Mouse (Mus musculus) brain, embryonic 14.5 days (tissue): ENCODE data around the gene Sik2. TPM values are rescaled to one million over a fixed set of nuclear protein-coding genes. Genes with fewer than 3 reads are reported as not detected.

ENCODE experiments used
- DNase-seq: peaks from one replicate; pipeline ENCODE4 v3.0.0-alpha.2; 2011; ENCODE audit warnings: low read depth
- CTCF ChIP-seq: fragments of 200-500 bp; IDR thresholded peaks from 2 replicates; pipeline ENCODE4 v1.5.1; 2012; ENCODE audit warnings: inconsistent platforms, mild to moderate bottlenecking, moderate library complexity, borderline replicate concordance; ENCODE audit not compliant: insufficient read depth, insufficient read length; ENCODE audit errors: extremely low read depth
- POLR2A ChIP-seq: fragments of 200-500 bp; IDR thresholded peaks from 2 replicates; pipeline ENCODE4 v1.6.1; 2012; ENCODE audit warnings: mild to moderate bottlenecking, inconsistent platforms, borderline replicate concordance; ENCODE audit not compliant: poor library complexity, insufficient read depth, insufficient read length, severe bottlenecking; ENCODE audit errors: extremely low read depth
- polyA plus RNA-seq: library from polyadenylated mRNA; depleted of rRNA; stranded (reverse); fragments of >200 nt; gene quantifications from 2 replicates; pipeline ENCODE4 v1.2.3, GENCODE M21; 2012; rRNA removed

Sik2 gene
- 17.2 and 20.8 TPM in 2 replicates for polyA plus RNA-seq

DNA sequence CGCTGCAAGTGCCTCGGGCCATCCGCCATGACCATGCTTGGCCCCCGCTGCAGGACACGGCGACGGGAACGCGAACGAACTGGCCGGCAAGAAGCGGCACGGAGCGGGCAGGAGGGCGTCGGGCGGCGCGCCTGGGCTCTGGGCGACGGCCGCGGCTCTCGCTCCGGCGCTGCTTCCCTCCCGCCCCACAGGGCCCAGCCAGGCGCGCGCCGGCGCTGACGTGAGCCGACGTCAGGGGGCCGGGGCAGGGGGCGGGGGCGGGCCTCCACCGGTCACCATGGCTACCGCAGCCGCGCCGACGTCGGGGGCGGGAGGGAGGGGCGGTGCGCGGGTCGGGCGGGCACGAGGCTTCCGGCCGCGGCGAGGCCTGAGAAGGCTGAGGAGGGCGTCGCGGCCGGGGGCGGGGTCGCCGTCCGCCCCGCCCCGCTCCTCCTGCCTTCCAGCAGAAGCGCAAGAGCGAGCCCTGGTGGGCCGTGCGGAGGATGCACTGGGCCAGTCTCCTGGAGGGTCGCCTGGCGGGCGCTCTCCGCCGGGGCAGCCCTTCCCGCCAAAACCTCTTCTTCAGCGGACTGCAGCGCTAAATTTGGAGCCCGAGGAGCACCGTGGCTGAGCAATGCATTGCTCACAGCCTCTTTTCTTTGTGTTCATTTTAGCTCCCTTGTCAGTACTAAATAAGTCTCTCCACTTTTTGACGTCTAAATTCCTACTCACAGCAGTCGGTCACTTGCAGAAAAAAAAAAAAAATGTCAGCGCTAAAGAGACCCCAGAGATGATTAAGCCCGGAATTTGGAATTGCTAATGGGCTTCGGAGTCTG is at the start of gene Sik2:
Gene Sik2, minus strand, starts transcription at position 233 of the 815 bp plus-strand sequence.
- TF ChIP-seq POLR2A, result peak; percentile 98
- TF ChIP-seq CTCF, result peak; percentile 87
- peak; percentile 98 for DNase-seq

DNA sequence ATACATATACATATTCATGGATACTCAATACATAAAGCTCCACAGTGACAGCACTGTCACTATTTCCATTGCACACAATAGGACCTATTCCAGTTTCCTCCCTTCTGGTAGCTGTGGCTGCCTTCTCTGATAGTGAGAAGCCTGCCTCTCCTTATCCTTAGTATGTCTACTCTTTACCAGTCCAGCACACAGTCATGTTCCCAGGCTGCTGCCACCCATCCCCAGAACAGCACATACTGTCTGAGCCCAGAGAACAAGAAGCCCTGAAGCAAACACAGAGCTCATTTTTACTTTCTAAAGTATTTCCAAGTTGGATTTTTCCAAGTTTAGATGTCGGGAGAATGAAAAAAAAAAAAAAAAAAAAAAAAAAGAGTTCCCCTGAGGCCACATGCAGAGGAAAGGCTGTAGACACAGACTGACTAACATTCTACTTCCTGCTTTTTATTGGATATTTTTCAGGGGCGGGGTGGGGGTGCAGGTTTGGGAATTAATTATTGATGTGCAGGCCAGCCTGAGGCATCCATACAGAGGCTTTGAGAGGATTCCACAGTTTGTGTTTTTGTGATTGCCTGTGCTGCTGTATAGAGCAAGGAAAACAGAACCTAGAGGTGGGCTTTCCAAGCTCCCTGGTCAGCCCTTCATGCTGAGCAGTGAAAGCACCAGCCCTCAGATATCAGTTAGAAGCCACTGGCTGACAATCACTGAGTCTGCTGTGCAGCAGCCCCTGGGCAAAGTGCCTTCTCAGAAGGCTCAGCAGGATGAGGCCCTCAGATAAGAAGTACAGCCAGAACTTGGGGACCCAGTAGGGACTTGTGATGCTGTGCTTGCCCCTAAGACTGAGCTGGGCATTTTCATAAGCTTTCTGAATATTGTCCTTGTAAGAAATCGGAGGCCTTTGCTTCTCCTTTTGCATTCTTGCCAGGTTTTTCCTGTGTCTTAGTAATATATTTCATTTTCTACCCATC is 47.8 kb upstream of the Sik2 start:
- no peak for DNase-seq
- no peak for TF ChIP-seq CTCF
- TF ChIP-seq POLR2A, result no peak

DNA sequence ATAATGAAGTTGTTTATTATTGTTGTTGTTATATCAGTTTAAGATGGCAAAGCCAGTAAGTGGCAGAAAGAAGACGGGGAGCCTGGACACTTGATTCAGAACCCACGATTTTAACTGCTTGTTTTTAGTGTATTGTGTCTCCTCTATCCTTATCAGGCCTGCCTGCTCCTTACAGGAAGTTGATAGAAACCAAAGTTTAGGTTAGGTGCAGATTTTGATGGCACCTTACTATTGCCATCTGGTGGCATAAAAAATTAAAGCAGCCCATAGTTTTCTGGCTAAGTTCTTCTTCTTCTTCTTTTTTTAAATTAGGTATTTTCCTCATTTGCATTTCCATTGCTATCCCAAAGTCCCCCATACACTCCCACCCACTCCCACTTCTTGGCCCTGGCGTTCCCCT is 43.3 kb upstream of the Sik2 start:
- TF ChIP-seq POLR2A, result no peak
- no peak for TF ChIP-seq CTCF
- DNase-seq, result peak; percentile 20

DNA sequence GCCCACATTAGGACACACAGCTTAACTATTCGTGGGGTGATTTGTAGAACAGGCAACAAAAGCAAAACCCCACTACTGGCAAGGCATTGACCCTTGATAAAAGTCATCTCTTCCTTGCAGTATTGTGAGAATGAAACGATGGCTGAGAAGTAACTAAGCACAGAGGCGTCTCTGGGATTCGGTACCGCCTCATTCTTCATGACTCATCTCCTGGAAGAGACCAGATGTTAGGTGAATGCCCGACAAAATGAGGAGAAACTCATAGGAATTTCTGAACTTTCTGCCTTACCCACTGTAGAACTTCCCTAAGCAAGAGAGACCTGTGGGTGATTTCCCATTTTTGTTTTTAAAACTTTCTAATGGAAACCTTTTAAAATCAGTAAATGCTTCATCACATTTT is 33.3 kb upstream of the Sik2 start:
- TF ChIP-seq POLR2A (no peak), CTCF (no peak)
- no peak for DNase-seq

DNA sequence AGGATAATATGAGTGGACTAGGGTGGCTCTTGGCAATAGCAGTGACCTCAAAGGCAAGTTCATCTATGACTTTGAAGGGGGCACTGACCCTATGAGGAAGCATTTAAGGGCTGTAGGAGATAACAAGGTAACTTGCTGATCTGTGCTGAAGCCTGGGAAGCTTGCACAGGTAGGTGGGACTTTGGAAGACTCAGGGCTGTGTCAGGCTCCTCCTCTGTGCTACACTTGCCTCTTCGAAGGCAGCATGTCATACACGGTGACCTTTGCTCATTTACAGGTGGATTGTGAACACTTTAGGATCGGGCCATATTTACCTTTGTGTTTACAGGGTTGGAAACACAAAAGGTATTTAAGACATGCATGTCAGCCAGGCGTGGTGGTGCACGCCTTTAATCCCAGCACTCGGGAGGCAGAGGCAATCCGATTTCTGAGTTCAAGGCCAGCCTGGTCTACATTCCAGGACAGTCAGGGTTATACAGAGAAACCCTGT is 32.7 kb upstream of the Sik2 start:
- no peak for TF ChIP-seq CTCF
- TF ChIP-seq POLR2A, result no peak
- no peak for DNase-seq

DNA sequence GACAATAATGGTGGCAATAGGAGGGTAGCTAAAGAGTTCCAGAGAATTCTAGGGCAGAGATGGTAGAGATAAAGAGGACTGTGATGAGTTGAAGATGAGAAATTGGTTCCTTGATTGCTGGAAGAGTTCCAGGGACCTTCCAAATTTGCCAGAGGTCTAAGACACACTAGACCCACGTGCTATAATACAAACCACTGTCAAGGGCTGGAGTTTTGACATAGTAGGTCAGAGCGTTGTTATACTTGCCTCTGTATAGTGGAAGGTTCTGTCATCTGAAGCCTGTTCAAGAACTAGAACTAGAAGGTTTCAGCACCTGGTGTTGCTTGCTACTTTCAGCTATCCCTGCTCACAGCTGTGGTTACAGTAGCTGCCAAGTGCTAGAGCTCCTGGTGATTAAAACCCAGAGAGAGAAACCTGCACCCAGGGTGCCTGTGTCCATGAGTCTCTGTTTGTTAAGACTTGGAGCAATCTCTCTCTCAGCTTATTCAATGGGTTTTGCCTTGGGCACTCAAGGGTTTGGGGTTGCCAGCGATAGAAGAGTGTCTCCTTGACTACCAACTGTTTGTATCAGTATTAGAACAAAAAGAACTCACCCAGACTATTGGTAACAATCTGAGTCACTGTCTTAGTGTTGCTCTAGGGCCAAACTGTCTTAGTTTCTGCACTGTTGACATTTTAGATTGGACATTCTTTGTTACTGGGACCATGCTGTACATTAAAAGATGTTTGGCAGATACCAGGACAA is 24.1 kb upstream of the Sik2 start:
- DNase-seq, result no peak
- TF ChIP-seq CTCF, result no peak
- TF ChIP-seq POLR2A, result no peak

DNA sequence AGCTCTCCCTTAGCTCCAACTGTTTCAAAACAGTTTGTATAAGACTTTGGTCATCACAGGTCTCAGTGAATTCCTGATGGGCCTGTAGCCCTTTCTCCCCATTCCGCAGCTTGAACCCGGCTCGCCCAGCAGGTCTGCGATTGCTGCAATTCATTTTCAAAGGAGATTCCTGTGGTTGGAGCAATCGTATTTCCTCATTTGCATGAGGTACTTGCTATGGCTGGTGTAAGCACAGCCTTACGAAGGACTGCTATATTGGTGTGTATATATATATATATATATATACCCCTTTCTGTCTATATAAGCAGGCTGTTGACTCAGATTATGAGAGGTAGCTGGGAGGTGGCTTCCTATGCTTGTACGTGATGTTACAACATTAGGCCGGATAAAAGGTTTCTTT is 23.4 kb upstream of the Sik2 start:
- no peak for DNase-seq

DNA sequence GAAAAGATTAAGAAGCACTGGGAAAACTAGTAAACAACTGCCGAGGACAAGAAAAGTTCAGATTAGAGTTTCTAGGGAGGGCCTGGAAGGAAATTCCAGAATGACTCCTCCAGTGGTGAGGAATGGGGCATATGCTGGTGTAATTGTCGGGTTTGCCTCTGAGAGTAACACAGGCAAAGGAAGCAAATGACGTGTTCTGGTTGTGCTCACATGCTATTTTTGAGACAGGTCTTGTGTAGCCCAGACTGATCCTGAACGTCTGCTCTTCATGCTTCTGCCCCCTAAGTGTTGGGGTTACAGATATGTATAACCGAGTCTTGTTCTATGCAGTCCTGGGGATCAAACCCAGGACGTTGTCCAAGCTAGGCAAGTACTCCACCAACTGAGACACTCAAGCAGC is 22.7 kb upstream of the Sik2 start:
- no peak for TF ChIP-seq CTCF
- no peak for TF ChIP-seq POLR2A
- DNase-seq, result no peak

More for the DNA sequence above, 23.4 kb upstream of the Sik2 start:
- TF ChIP-seq POLR2A (no peak), CTCF (no peak)

DNA sequence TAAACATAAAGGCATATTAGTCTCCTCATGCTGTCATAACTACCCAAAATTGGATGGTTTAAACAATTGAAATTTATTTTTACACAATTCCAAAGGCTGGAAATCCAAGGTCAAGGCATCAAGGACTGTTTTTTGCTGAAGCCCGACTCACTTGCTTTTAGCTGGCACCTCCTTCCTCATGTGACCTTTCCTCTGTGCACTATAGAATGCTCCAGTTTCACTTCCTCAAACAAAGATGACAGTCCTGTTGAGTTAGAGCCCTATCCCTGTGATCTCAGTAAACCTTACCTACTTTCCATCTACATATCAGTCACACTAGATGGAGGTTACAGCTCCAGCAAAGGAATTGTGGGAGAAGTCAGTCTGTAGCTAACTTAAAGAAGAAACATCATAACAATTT is 21.3 kb upstream of the Sik2 start:
- DNase-seq, result no peak
- no peak for TF ChIP-seq POLR2A
- no peak for TF ChIP-seq CTCF

DNA sequence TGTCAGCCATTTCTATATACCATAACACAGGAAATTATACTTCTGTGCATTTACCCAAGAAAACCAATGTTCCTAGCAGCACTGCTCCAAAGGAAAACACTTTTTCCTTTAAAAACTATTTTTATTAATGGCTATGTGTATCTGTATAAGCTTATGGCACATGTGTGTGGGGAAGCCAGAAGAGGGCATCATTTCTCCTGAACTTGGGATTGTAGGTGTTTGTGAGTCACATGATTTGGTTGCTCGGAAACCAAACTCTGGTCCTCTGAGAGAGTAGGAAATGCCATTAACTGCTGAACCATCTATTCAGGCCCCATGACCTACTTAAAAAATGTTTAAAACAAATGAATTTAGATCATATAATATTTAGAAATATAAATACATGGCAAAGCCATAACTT is 18.1 kb upstream of the Sik2 start:
- TF ChIP-seq CTCF (no peak), POLR2A (no peak)
- no peak for DNase-seq
